Mouse (Mus musculus) liver, postnatal 0 days (tissue): Measurements from ENCODE around the gene Klhl26.

Experiments
- CTCF ChIP-seq: sonication (generic); IDR thresholded peaks from 2 replicates; pipeline ENCODE4 v1.5.1; 2016; ENCODE audit warnings: antibody characterized with exemption, low read depth
- EP300 ChIP-seq: IDR thresholded peaks from 2 replicates; pipeline ENCODE4 v1.6.1; 2016; ENCODE audit warnings: antibody characterized with exemption, low read depth, mild to moderate bottlenecking

DNA sequence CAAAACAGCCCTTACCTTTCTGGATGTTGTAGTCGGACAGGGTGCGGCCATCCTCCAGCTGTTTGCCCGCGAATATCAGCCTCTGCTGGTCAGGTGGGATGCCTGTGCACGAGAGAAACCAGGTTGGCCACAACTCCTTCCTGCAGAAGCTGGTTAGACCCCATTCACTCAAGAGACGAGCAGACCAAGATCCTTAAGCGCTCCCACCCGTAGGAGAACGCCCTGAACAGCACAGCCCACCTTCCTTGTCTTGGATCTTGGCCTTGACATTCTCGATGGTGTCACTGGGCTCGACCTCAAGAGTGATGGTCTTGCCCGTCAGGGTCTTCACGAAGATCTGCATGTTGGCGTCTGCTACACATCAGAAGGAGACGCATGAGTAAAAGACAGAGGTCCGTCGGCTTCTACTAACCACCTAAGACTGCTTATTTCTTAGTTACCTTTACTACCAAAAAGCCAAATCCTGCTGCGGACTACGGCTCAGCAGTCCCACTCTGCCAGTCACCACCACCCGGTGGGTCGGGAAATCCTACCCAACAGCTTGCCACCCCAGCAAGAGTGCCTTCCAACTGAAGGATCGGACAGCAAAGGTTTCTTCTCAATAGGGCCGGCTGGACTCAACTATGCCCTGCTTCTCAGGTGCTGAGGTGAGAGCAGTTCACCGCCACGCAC, 32.6 kb upstream of the Klhl26 start:
- TF ChIP-seq CTCF = no peak
- TF ChIP-seq EP300 = no peak
